In the genomic region with DNA sequence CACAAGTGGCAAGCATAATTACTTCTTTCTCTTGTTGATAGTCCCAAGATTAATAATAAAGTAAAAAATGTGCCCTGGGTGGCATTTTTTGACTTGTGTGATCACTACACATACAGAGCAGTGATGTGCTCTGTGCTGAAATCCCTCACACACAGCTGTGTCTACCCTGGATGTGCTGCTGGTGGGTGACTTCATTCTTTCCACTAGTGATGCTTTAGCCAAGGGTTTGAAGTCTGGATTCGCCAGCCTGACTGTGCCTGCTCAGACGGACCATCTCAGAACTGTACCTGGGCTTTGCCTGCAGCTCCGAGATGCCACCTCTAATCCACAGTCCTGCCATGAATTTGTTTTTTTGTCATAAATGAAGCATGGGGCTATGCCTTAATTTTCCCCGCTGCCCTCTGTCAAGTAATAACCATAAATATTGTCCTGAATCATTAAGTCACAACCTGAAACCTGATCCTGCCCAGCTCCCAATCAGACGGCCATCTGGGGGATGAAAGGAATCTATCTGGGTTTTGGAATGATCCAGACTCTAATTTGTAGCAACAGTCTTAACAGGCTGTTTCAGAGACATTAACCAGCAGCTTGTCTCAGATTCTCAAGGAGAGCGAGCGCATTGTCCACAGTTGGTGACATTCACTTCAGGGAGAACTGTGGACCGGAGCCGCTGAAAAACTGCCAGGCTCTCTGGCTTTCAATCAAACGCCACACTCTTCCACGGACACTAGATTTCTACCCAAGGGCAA, we compare ENCODE assay signal across 11 mouse cellular contexts.
DNase-seq lines count a peak whose midpoint lies in the region; ATAC-seq and TF ChIP-seq lines count a peak whose summit lies in the region.
"Had no signal": no experiment of that assay in that cellular context is flagged by ENCODE, and none has a peak within 500 bp of the region (broad histone marks: within the 10 kb centered on the region; RNA-seq: fewer than 3 reads in every experiment).

No protein-coding gene starts in this region.

- ATAC-seq in heart, embryonic 11.5 days (replicated peaks; ENCODE audit: insufficient number of reproducible peaks, low FRiP score, low TSS enrichment) = no peak
- ATAC-seq in lung, postnatal 0 days = peak; percentile 38; the same call in 1 of the 2 replicates
- no peak for ATAC-seq in limb, embryonic 13.5 days (ENCODE audit: low FRiP score, low read depth)
- ATAC-seq in megakaryocyte-erythroid progenitor cell, adult 5-6 weeks (replicated peaks; ENCODE audit: low FRiP score, low TSS enrichment, poor library complexity, severe bottlenecking) = no peak

- WGBS in heart, embryonic 11.5 days (ENCODE audit: insufficient replicate concordance) = 39% methylated on average over 11 of the region's 11 CpGs
- WGBS in lung, postnatal 0 days = 53% methylated on average over 11 of the region's 11 CpGs
- 10% methylated on average over 11 of the region's 11 CpGs for WGBS in limb, embryonic 13.5 days

- peak overlapping the region; percentile 3; the same call in 1 of the 2 replicates for H3K4me2 ChIP-seq in heart, embryonic 11.5 days
- H3K4me2 ChIP-seq in lung, postnatal 0 days (replicated peaks; ENCODE audit: low read depth, low read length) = no peak overlapping the region
- peak overlapping the region; percentile 35 for H3K4me2 ChIP-seq in limb, embryonic 13.5 days (replicated peaks)

- H3K27ac ChIP-seq in heart, embryonic 11.5 days (ENCODE audit: low read depth, low read length) = 0 out of 2 replicates have a peak overlapping the region, but pooled peaks have one; percentile 30
- H3K27ac ChIP-seq in lung, postnatal 0 days (ENCODE audit: low read length) = no peak overlapping the region
- peak overlapping the region; percentile 75; the same call in 1 of the 2 replicates for H3K27ac ChIP-seq in limb, embryonic 13.5 days
- H3K27ac ChIP-seq: macrophage had no signal

- no peaks in the 10 kb centered on the region for H3K27me3 ChIP-seq in heart, embryonic 11.5 days (ENCODE audit: control insufficient read depth, insufficient read depth, low read length)
- no peaks in the 10 kb centered on the region for H3K27me3 ChIP-seq in lung, postnatal 0 days (replicated peaks; ENCODE audit: insufficient read depth, low read length)
- H3K27me3 ChIP-seq in limb, embryonic 13.5 days = 0 out of 2 replicates have a peak, but pooled peaks cover 7% of the 10 kb centered on the region

- no peak for TF ChIP-seq CTCF in lung, postnatal 0 days (IDR thresholded peaks at IDR 0.05)

- TF ChIP-seq EP300 in lung, postnatal 0 days (IDR thresholded peaks at IDR 0.05) = no peak

- DNase-seq in heart, postnatal 36 days = no peak
- DNase-seq in lung, postnatal 0 days (ENCODE audit: low spot score) = no peak
- DNase-seq in lung, postnatal 10 days = no peak
- DNase-seq in adrenal gland, postnatal 14 days = no peak
- no peak for DNase-seq in thymus, postnatal 10 days (ENCODE audit: low spot score in 2 of 2)
- DNase-seq: cerebellum, adult 9-11 months; thymus, adult 18-20 months had no signal

- intact Hi-C loops in heart, postnatal 36 days (cut with DNase I) = loop anchor here (5.0 kb wide), 2 partner anchors 118 to 183 kb away; no protein-coding TSS in a partner anchor

- no peak overlapping the region for H3K9ac ChIP-seq in heart, embryonic 11.5 days (ENCODE audit: low read depth, low read length)
- no peak overlapping the region for H3K9ac ChIP-seq in lung, postnatal 0 days (replicated peaks; ENCODE audit: low read depth)
- no peak overlapping the region for H3K9ac ChIP-seq in limb, embryonic 13.5 days

- H3K9me3 ChIP-seq in heart, embryonic 11.5 days (replicated peaks; ENCODE audit: control insufficient read depth, low read length) = no peaks in the 10 kb centered on the region
- H3K9me3 ChIP-seq in lung, postnatal 0 days (ENCODE audit: low read length) = no peaks in the 10 kb centered on the region
- no peaks in the 10 kb centered on the region for H3K9me3 ChIP-seq in limb, embryonic 13.5 days

- H3K36me3 ChIP-seq in heart, embryonic 11.5 days (ENCODE audit: control insufficient read depth, insufficient read depth, low read length) = no peaks in the 10 kb centered on the region
- no peaks in the 10 kb centered on the region for H3K36me3 ChIP-seq in lung, postnatal 0 days (ENCODE audit: insufficient read depth, low read length)
- no peaks in the 10 kb centered on the region for H3K36me3 ChIP-seq in limb, embryonic 13.5 days

- no peak overlapping the region for H3K4me3 ChIP-seq in heart, embryonic 11.5 days (ENCODE audit: low read depth, low read length)
- no peak overlapping the region for H3K4me3 ChIP-seq in lung, postnatal 0 days (ENCODE audit: low read depth, low read length)
- no peak overlapping the region for H3K4me3 ChIP-seq in limb, embryonic 13.5 days

- peaks cover 23% of the 10 kb centered on the region for H3K4me1 ChIP-seq in heart, embryonic 11.5 days (ENCODE audit: control insufficient read depth, insufficient read depth, low read length)
- H3K4me1 ChIP-seq in lung, postnatal 0 days (ENCODE audit: insufficient read depth, low read depth, low read length) = peaks cover 2% of the 10 kb centered on the region; the same call in 1 of the 2 replicates
- peaks cover 75% of the 10 kb centered on the region for H3K4me1 ChIP-seq in limb, embryonic 13.5 days
